Mouse (Mus musculus): ENCODE results near the gene Prss33. TPM values are rescaled to one million over a fixed set of nuclear protein-coding genes. Genes with fewer than 3 reads are reported as not detected.
"Not testable (repeated sequence)": the region's sequence is repeated elsewhere in the genome, so short reads cannot be mapped to it uniquely, and the experiment has no call there.

The Prss33 gene
- total RNA-seq (2021): not detected
- long read RNA-seq, experiment 1: 0 reads
- long read RNA-seq, experiment 2: 0 reads

GRCm38 (mm10) chr17:23836006-23836575 is at the start of gene Prss33:
TSS of gene Prss33 (minus strand) at chr17:23836056.
- DNase-seq: no peak

DNA sequence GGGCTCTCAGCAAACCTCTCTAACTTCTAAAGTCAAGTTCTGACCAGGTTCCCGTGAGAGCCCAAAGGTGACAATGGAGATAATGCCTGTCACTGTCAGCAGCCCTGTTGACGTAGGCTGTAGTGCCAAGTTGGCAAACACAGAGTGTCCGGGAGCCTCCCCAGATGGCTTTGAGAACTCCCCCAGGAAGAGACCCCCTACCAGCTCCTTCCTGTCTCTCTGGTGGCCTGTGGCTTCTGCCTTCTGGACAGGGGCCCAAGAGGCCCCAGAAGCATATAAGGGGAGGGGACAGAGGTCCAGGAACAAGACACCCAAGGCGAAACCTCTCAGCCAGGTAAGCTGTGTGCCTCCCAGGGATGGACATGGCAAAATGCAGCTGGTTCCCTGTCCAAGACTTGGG is 44.7 kb upstream of the Prss33 start, which contains the start of the genes Dcpp1 and Dcpp2:
TSS of gene Dcpp1 (plus strand) at position 301 of the 400 bp plus-strand sequence.
TSS of gene Dcpp2 (plus strand) at position 305 of the 400 bp plus-strand sequence.
- not testable (repeated sequence) for DNase-seq

- DNase-seq: no peak
Observed at GRCm38 (mm10) chr17:23877166-23877565, 41.3 kb upstream of the Prss33 start.

GRCm38 (mm10) chr17:23876741-23877140 is 40.9 kb upstream of the Prss33 start:
- DNase-seq: no peak

DNA sequence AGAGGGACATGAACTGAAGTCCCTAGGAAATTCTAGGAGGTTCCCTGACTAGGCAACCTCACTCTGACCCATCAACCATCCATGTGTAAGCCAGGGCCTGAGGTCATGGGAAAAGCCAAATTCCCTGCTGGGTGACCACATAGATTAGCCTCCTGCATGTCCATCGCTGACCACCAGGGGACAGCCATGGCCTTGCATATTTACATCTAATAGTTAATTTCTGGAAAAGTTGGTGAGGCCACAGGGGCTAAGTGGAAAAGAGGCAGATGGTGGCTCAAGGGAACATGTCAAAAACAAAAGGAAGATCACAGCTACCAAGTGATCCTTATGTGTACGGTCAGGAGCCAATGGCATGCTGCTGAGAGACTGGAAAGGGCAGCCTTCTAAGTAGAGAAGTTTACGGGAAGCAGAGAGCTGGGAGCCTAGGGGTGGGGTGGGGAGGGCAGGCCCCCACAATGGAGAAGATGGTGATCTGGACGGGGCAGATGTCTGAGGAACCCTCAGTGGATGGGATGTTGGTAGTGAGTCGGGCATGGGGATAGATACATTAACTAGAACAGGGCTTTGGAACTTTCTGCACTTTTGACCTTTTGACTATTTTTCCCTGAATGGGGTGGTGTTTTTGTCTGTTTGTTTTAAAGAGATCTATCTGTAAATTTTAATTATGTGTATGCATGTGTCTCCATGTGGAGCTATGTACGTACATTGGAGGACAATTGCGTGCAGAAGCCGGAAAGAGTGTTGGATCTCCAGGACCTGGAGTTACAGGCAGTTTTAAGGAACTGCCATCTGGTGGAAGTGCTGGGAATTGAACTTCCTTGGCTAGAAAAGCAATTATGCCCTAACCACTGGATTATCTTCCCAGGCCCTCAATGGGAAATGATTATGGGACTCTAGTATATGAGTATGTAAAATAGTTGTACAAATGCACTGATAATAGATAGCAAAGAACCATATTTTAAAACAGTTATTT is 38.3 kb upstream of the Prss33 start:
- DNase-seq: peak; percentile 59

DNA sequence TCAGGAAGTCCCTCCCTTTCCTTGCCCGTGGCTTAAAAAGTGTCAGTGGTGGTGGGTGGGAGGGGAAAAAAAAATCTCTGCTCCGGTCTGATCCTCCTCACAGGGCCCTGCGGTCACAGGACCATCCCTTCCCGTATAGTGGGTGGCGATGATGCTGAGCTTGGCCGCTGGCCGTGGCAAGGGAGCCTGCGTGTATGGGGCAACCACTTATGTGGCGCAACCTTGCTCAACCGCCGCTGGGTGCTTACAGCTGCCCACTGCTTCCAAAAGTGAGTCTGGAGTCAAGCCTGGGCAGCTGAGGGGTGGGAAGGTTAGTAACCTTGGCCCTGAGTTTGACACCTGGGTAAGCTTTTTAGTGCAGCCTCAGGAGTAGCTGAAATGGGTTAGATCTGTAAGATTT is 32.7 kb upstream of the Prss33 start:
- no peak for DNase-seq

- DNase-seq: no peak
Observed at GRCm38 (mm10) chr17:23867756-23868155, 31.9 kb upstream of the Prss33 start, which contains the start of gene Prss21. TSS of gene Prss21 (plus strand) at chr17:23868056.

GRCm38 (mm10) chr17:23862926-23863325 is 27.1 kb upstream of the Prss33 start:
- no peak for DNase-seq

- no peak for DNase-seq
Observed at GRCm38 (mm10) chr17:23857913-23858312, 22.1 kb upstream of the Prss33 start.

DNA sequence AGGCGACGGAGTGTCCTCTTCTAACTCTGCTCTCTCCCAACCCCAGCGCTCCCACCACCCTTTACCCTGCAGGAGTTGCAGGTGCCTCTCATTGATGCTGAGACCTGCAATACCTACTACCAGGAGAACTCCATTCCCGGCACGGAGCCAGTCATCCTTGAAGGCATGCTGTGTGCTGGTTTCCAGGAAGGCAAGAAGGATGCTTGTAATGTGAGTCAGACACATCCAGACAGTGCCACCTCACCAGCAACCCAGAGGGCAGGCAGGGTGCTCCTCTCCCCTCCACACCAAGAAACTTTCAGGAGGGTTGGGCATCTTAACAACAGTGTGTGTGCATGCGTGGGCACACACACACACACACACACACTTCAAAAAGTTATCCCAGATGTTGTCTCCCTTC is 21.3 kb upstream of the Prss33 start:
- DNase-seq: no peak

DNA sequence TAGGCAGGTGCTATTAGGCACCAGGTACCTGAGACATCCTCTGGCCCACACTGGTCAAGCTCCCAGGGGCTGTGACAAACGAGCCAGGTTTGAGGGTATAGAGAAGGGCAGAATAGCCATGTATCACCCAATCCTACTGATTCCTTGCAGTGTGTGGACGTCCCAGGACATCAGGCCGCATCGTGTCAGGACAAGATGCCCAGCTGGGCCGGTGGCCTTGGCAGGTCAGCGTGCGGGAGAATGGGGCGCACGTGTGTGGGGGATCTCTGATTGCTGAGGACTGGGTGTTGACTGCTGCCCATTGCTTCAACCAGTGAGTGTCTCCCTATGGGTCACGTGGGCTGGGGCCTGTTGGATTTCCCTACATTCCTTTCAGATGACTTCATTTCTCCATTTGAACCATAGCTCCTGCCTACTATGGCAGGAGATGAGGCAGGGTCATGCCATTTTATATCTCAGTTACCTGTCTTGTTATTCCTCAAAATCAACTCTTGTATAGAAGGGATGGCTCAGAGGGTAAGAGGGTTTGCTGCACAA is 18.4 kb upstream of the Prss33 start:
- DNase-seq: no peak

GRCm38 (mm10) chr17:23853292-23853691 is 17.4 kb upstream of the Prss33 start:
- peak; percentile 67 for DNase-seq

DNA sequence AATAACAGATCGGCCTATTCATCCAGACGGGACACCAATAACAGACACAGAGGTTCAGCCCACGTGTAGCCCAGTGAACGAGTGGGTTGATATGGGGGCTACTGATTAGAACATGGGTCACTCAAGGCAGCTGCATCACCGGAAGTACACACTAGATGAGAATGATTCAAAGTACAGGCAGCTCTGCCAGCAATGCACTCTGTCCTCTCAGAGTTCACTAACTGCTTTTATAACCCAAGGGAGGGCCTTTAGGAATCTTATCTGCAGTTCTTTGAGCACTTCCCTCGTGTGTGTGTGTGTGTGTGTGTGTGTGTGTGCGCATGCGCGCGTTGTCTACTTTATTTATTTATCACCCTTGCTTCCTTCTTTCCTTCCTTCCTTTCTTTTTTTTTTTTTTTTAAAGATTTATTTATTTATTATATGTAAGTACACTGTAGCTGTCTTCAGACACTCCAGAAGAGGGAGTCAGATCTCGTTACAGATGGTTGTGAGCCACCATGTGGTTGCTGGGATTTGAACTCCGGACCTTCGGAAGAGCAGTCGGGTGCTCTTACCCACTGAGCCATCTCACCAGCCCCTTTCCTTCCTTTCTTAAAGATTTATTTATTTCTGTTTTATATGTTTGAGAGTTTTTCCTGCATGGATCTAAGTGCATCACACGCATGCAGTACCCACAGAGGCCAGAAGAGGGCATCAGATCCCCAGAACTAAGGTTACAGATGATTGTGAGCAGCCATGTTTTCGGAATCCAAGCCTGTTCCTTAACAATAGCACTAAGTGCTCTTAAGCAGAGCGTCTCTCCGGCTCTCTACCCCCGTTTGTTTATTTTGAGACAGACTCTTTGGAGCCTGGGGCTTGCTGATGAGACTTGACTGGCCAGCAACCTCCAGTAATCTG is 15.2 kb upstream of the Prss33 start:
- DNase-seq: peak; percentile 72

GRCm38 (mm10) chr17:23850028-23850427 is 14.2 kb upstream of the Prss33 start:
- DNase-seq: no peak

- DNase-seq: peak; percentile 68
Observed at GRCm38 (mm10) chr17:23843812-23844273, 8.0 kb upstream of the Prss33 start, which contains the start of the genes Prss32 and Prss41. TSS of gene Prss32 (plus strand) at chr17:23843855. TSS of gene Prss41 (minus strand) at chr17:23844172.

DNA sequence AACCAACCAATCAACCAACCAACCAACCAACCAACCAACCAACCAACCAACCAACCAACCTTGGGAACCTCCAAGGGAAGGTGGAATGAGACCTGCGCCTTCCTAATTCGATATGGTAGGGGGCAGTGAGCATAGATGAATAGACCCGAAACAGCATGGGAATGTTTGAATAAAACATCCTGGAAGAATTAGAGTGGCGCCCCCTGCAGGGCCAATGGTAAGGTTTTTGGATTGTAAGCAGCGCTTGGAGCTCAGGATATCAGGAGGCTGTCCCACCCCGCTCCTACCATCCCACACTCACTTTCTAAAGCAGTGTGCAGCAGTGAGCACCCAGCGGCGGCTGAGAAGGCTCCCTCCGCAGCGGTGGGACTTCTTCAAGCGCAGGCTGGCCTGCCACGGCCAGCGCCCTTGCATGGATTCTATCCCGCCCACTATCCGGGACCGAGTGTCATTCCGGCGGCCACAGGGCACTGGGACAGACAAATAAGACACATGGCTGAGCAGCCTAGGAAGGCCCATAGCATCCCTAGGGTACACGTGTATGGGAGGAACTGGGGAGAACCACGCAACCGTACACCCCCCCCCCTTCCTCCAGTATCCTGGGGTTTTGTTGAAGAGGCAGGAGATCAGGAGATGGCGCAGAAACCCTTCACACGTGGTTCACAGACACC is 7.4 kb upstream of the Prss33 start:
- no peak for DNase-seq

DNA sequence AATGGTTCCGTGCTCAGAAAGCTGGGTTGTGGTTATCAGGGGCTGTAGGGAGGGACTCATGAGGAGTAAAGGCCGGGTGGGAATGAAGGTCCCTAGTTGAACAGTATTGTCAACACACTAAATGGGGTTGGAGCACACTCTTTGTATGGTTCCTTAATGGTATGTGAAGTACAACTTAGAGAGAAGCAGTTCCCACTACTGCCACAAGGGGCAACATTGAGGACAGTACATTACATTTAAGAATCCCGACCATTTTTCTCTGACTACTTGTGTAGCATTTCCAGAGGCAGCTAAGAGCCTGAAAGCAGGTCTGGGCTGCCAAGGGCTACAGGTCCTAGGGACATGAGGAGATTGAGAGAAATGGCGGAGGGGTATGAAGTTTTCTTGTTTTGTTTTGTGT is 5.3 kb upstream of the Prss33 start:
- peak; percentile 61 for DNase-seq

- DNase-seq: no peak
Observed at GRCm38 (mm10) chr17:23831201-23831600, 4.7 kb downstream of the Prss33 start.

DNA sequence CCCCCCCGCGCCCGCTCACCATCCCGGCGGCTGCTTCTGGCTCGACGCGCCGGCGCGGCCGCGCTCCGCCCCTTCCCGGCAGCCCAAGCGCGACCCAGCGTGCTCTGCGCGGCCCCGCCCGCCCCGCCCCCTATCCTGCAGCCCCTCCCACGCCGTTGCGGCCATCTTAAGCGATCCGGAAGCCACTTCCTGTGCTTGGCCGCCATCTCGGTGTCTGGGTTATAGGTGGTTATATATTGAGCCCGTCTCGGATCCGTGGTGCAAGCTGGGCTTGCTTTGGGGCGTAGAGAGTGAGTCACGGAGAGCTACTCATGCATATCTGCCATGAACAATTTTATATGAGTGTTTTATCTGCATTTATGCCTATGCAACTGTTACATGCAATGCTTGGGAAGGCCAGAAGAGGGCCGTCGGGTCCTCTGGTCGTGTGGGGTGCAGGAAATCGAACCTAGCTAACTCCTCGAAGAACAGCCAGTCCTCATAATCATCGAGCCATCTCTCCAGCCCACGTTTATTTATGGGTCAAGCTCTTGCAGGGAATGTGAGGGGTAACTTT is 6.7 kb downstream of the Prss33 start, which contains the start of gene Elob:
TSS of gene Elob (minus strand) at position 73 of the 556 bp plus-strand sequence.
- peak; percentile 81 for DNase-seq

- peak; percentile 47 for DNase-seq
Observed at GRCm38 (mm10) chr17:23828271-23829001, 7.4 kb downstream of the Prss33 start.
